Mouse (Mus musculus) thymus, adult 2 months (tissue): ENCODE data around the gene Zkscan5.

Experiments used
- CTCF ChIP-seq: fragments of 200-500 bp; IDR thresholded peaks from 2 replicates; pipeline ENCODE4 v1.5.1; 2012; ENCODE audit warnings: mild to moderate bottlenecking, control low read depth, low read length, moderate library complexity, borderline replicate concordance; ENCODE audit not compliant: control insufficient read depth, poor library complexity, insufficient read depth; ENCODE audit errors: extremely low read depth
- POLR2A ChIP-seq: fragments of 200-500 bp; IDR thresholded peaks from 2 replicates; pipeline ENCODE4 v1.6.1; 2012; ENCODE audit warnings: mild to moderate bottlenecking, low read length, control low read depth, moderate library complexity; ENCODE audit not compliant: control insufficient read depth, poor library complexity, insufficient read depth; ENCODE audit errors: extremely low read depth

GRCm38 (mm10) chr5:145161361-145161760 is 43.0 kb upstream of the Zkscan5 start:
- TF ChIP-seq CTCF (no peak), POLR2A (no peak)
